Mouse (Mus musculus): ENCODE data around the gene Tmsb10. TPM values are rescaled to one million over a fixed set of nuclear protein-coding genes. Genes with fewer than 3 reads are reported as not detected.

The Tmsb10 gene
- polyA plus RNA-seq, 1 experiment from 2014 or later, result 1,748 TPM

DNA sequence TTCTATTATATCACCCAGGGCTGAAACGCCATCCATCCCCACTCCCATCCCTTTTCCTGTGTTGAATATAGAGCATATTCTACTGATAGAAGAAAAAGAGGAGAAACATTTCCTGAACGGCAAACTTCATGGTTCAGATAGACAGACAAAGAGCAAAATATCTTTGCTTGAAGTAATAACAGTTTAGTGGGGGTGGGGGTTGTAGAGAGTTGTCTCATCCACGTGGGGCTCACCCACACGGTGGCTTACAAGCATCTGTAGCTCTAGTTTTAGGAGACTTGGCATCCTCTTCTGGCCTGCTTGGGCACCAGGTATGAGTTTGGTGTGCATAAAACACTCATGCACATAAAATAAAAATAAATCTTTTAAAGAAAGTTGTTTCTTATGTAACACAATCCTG lies 627 bp upstream of the Tmsb10 start:
- no peaks in the 10 kb centered on the region for H3K27me3 ChIP-seq (ENCODE audit: control insufficient read depth, insufficient read depth, low read length)
- H3K9me3 ChIP-seq (replicated peaks; ENCODE audit: control insufficient read depth, low read length), result no peaks in the 10 kb centered on the region
- peak overlapping the region; percentile 81 for H3K4me2 ChIP-seq (ENCODE audit: low read depth, low read length)
- H3K4me1 ChIP-seq (ENCODE audit: control insufficient read depth, insufficient read depth, low read length), result peaks cover 27% of the 10 kb centered on the region
- H3K27ac ChIP-seq (ENCODE audit: low read length), result peak overlapping the region; percentile 85
- no peak for ATAC-seq (ENCODE audit: insufficient read depth, low FRiP score)
- H3K9ac ChIP-seq (ENCODE audit: low read length), result peak overlapping the region; percentile 95
- WGBS, result 28% methylated on average over 4 of the region's 4 CpGs
- no peaks in the 10 kb centered on the region for H3K36me3 ChIP-seq (ENCODE audit: control insufficient read depth, insufficient read depth, low read length)
- H3K4me3 ChIP-seq (replicated peaks; ENCODE audit: low read length), result peak overlapping the region; percentile 87

- under 1% methylated on average over 74 of the region's 75 CpGs for WGBS
- ATAC-seq (ENCODE audit: insufficient read depth, low FRiP score), result peak; percentile 86
- Histone ChIP-seq H3K9me3 (replicated peaks; ENCODE audit: control insufficient read depth, low read length) (no peaks in the 10 kb centered on the region), H3K4me3 (replicated peaks; ENCODE audit: low read length) (peak overlapping the region; percentile 87), H3K4me2 (ENCODE audit: low read depth, low read length) (peak overlapping the region; percentile 81), H3K36me3 (ENCODE audit: control insufficient read depth, insufficient read depth, low read length) (no peaks in the 10 kb centered on the region), H3K9ac (ENCODE audit: low read length) (peak overlapping the region; percentile 95), H3K27ac (ENCODE audit: low read length) (peak overlapping the region; percentile 93), H3K27me3 (ENCODE audit: control insufficient read depth, insufficient read depth, low read length) (no peaks in the 10 kb centered on the region), H3K4me1 (ENCODE audit: control insufficient read depth, insufficient read depth, low read length) (peaks cover 27% of the 10 kb centered on the region)
These were observed 589 bp downstream of the Tmsb10 start for GRCm38 (mm10) chr6:72957676-72958641.

DNA sequence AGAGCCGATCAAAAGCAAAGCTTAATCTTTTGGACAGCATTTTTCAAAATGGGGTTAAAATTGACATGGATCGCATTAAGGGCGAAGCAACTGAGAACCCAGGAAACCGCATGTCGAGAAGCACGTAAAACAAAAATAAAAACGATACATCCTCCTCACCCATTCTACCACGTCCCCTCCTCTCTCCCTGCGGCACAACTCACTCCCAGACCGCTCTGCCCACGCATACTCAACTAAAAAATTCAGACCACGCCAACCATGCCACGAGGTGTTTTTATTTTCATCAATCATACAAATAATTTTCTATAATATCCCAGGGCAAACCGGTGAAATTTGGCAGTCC lies 1.5 kb downstream of the Tmsb10 start:
- no peaks in the 10 kb centered on the region for H3K9me3 ChIP-seq (replicated peaks; ENCODE audit: control insufficient read depth, low read length)
- H3K27me3 ChIP-seq (ENCODE audit: control insufficient read depth, insufficient read depth, low read length), result no peaks in the 10 kb centered on the region
- WGBS, result under 1% methylated on average over 14 of the region's 14 CpGs
- peak overlapping the region; percentile 95 for H3K9ac ChIP-seq (ENCODE audit: low read length)
- peak overlapping the region; percentile 81 for H3K4me2 ChIP-seq (ENCODE audit: low read depth, low read length)
- H3K4me1 ChIP-seq (ENCODE audit: control insufficient read depth, insufficient read depth, low read length), result peaks cover 19% of the 10 kb centered on the region
- no peak for ATAC-seq (ENCODE audit: insufficient read depth, low FRiP score)
- H3K4me3 ChIP-seq (replicated peaks; ENCODE audit: low read length), result peak overlapping the region; percentile 87
- H3K36me3 ChIP-seq (ENCODE audit: control insufficient read depth, insufficient read depth, low read length), result no peaks in the 10 kb centered on the region
- 0 out of 2 replicates have a peak overlapping the region, but pooled peaks have one; percentile 36 for H3K27ac ChIP-seq (ENCODE audit: low read length)

DNA sequence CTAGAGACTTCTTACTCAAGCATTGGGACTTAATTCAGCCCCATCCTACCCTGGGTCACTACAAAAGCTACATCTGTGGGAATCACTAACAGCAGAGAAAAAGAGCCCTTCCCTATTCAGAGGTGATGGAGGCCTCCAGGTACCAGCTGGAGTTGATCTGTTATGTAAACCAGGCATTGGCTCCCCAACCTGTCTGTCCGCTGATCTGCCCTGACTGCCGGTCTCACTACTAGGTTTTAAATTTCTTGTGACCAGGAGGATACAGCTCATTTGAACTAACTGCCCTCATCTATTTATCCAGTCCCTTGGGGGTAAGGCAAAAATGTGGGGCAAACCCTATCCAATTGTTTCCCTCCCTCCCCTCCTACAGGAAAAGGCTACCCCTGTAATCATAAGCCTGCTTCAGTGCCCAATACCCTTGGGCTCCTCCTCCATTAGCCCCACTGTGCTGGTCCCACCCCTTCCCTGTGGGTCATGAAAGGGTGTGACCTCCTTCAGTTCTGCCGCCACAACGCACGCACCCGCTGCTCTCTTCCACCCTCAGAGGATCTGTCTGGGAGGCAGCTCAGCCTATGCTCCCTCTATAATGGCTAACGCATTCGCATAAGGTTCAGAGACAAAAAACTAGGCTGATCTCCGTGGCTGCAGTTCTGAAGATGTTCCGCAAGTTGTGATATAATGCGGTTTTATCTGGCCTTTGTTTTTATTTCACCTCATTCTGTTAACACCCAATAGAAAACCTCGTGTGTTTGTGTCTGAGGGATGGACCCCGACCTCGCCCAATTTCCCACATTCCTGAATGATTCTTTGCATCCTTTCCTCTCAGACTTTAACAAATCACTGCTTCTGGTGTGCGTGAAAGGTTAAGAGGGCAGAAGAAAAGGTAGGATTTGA lies 2.1 kb downstream of the Tmsb10 start:
- H3K4me1 ChIP-seq (ENCODE audit: control insufficient read depth, insufficient read depth, low read length), result peaks cover 18% of the 10 kb centered on the region
- H3K9ac ChIP-seq (ENCODE audit: low read length), result peak overlapping the region; percentile 95
- H3K4me2 ChIP-seq (ENCODE audit: low read depth, low read length), result peak overlapping the region; percentile 81
- H3K4me3 ChIP-seq (replicated peaks; ENCODE audit: low read length), result peak overlapping the region; percentile 87
- H3K27me3 ChIP-seq (ENCODE audit: control insufficient read depth, insufficient read depth, low read length), result no peaks in the 10 kb centered on the region
- H3K9me3 ChIP-seq (replicated peaks; ENCODE audit: control insufficient read depth, low read length), result no peaks in the 10 kb centered on the region
- H3K36me3 ChIP-seq (ENCODE audit: control insufficient read depth, insufficient read depth, low read length), result no peaks in the 10 kb centered on the region
- 7% methylated on average over 15 of the region's 15 CpGs for WGBS
- peak overlapping the region; percentile 36; the same call in 1 of the 2 replicates for H3K27ac ChIP-seq (ENCODE audit: low read length)
- no peak for ATAC-seq (ENCODE audit: insufficient read depth, low FRiP score)

GRCm38 (mm10) chr6:72955517-72956198 lies 2.9 kb downstream of the Tmsb10 start:
- no peak for ATAC-seq (ENCODE audit: insufficient read depth, low FRiP score)
- H3K9me3 ChIP-seq (replicated peaks; ENCODE audit: control insufficient read depth, low read length), result no peaks in the 10 kb centered on the region
- no peaks in the 10 kb centered on the region for H3K27me3 ChIP-seq (ENCODE audit: control insufficient read depth, insufficient read depth, low read length)
- 49% methylated on average over 8 of the region's 8 CpGs for WGBS
- H3K36me3 ChIP-seq (ENCODE audit: control insufficient read depth, insufficient read depth, low read length), result no peaks in the 10 kb centered on the region
- peak overlapping the region; percentile 36 for H3K27ac ChIP-seq (ENCODE audit: low read length)
- peak overlapping the region; percentile 87; the same call in 1 of the 2 replicates for H3K4me3 ChIP-seq (replicated peaks; ENCODE audit: low read length)
- peak overlapping the region; percentile 81; the same call in 1 of the 2 replicates for H3K4me2 ChIP-seq (ENCODE audit: low read depth, low read length)
- H3K9ac ChIP-seq (ENCODE audit: low read length), result no peak overlapping the region
- H3K4me1 ChIP-seq (ENCODE audit: control insufficient read depth, insufficient read depth, low read length), result peaks cover 15% of the 10 kb centered on the region

- H3K4me1 ChIP-seq (ENCODE audit: control insufficient read depth, insufficient read depth, low read length), result peaks cover 15% of the 10 kb centered on the region
- peak overlapping the region; percentile 36 for H3K27ac ChIP-seq (ENCODE audit: low read length)
- WGBS, result 74% methylated on average over 7 of the region's 7 CpGs
- H3K27me3 ChIP-seq (ENCODE audit: control insufficient read depth, insufficient read depth, low read length), result no peaks in the 10 kb centered on the region
- no peaks in the 10 kb centered on the region for H3K9me3 ChIP-seq (replicated peaks; ENCODE audit: control insufficient read depth, low read length)
- no peak overlapping the region for H3K4me3 ChIP-seq (replicated peaks; ENCODE audit: low read length)
- ATAC-seq (ENCODE audit: insufficient read depth, low FRiP score), result no peak
- no peak overlapping the region for H3K4me2 ChIP-seq (ENCODE audit: low read depth, low read length)
- no peaks in the 10 kb centered on the region for H3K36me3 ChIP-seq (ENCODE audit: control insufficient read depth, insufficient read depth, low read length)
- H3K9ac ChIP-seq (ENCODE audit: low read length), result no peak overlapping the region
These were observed 3.8 kb downstream of the Tmsb10 start for GRCm38 (mm10) chr6:72954786-72955185.

DNA sequence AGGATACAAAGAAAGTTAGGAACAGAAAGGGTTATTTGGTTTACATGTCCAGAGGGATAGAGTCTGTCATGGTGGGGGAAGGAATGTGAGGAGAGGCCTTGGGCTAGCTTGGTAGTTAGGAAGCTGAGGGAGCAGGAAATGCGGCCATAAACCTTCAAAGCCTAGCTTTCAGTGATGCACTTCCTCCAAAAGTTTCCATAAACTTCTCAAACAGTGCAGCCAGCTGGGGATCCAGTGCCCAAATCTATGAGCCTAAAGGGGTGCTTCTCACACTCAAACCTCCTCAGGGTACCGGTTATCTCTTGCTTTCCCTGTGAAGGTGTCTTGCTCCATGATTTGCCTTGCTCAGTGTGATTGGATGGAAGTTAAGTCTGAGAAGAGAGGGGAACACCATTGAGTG lies 5.6 kb downstream of the Tmsb10 start:
- no peak for ATAC-seq (ENCODE audit: insufficient read depth, low FRiP score)
- Histone ChIP-seq H3K27me3 (ENCODE audit: control insufficient read depth, insufficient read depth, low read length) (no peaks in the 10 kb centered on the region), H3K27ac (ENCODE audit: low read length) (no peak overlapping the region), H3K36me3 (ENCODE audit: control insufficient read depth, insufficient read depth, low read length) (no peaks in the 10 kb centered on the region), H3K4me1 (ENCODE audit: control insufficient read depth, insufficient read depth, low read length) (peaks cover 9% of the 10 kb centered on the region), H3K4me2 (ENCODE audit: low read depth, low read length) (no peak overlapping the region), H3K9me3 (replicated peaks; ENCODE audit: control insufficient read depth, low read length) (no peaks in the 10 kb centered on the region), H3K9ac (ENCODE audit: low read length) (no peak overlapping the region), H3K4me3 (replicated peaks; ENCODE audit: low read length) (no peak overlapping the region)
- 83% methylated on average over 2 of the region's 2 CpGs for WGBS

DNA sequence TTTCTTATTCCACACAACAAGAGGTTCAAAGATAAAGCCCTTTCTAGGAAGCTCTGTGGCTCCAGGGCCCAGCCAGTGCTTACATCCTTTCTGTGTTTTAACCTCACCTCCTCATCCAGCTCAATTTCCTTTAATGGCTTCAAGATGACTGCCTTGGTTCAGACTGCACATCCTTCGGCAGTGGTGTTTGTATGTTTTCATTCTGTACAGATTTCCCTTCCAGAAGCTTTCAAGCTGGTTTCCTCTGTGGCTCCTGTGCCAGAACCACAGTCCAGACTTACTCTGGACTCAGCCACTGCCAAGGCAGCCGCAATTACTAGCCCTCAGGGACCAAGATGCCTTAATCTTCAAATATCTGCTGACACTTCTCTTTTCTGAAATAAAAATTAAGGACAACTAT lies 6.3 kb downstream of the Tmsb10 start:
- no peak for ATAC-seq (ENCODE audit: insufficient read depth, low FRiP score)
- H3K4me3 ChIP-seq (replicated peaks; ENCODE audit: low read length), result no peak overlapping the region
- peaks cover 9% of the 10 kb centered on the region for H3K4me1 ChIP-seq (ENCODE audit: control insufficient read depth, insufficient read depth, low read length)
- H3K9ac ChIP-seq (ENCODE audit: low read length), result no peak overlapping the region
- H3K27ac ChIP-seq (ENCODE audit: low read length), result no peak overlapping the region
- H3K27me3 ChIP-seq (ENCODE audit: control insufficient read depth, insufficient read depth, low read length), result no peaks in the 10 kb centered on the region
- WGBS, result 56% methylated on average over 2 of the region's 2 CpGs
- no peaks in the 10 kb centered on the region for H3K36me3 ChIP-seq (ENCODE audit: control insufficient read depth, insufficient read depth, low read length)
- no peaks in the 10 kb centered on the region for H3K9me3 ChIP-seq (replicated peaks; ENCODE audit: control insufficient read depth, low read length)
- no peak overlapping the region for H3K4me2 ChIP-seq (ENCODE audit: low read depth, low read length)
